Mouse (Mus musculus) stomach, embryonic 14.5 days (tissue): ENCODE measurements around the gene Map3k21. TPM values are rescaled to one million over a fixed set of nuclear protein-coding genes. Genes with fewer than 3 reads are reported as not detected.
A peak's percentile ranks its signal among the peaks of the same experiment; 100 is the strongest.

ENCODE experiments used
- ATAC-seq: fragments of 200-750 bp; cut with Nextera tagmentation; 2 replicates; pipeline ENCODE4 v1.8.0; 2017; ENCODE audit warnings: low read depth, moderate TSS enrichment; ENCODE audit not compliant: insufficient number of reproducible peaks, insufficient read depth, low FRiP score
- H3K27ac ChIP-seq: fragments of 300-500 bp; sonication (generic); 2 replicates; pipeline ENCODE4 v1.5.1; 2014; ENCODE audit warnings: mild to moderate bottlenecking, low read length, moderate library complexity, mixed read lengths
- H3K27me3 ChIP-seq: fragments of 300-500 bp; sonication (generic); 2 replicates; pipeline ENCODE4 v1.6.1; 2014; ENCODE audit warnings: low read length, control low read depth, mixed read lengths; ENCODE audit not compliant: control insufficient read depth, insufficient read depth
- H3K36me3 ChIP-seq: fragments of 300-500 bp; sonication (generic); 2 replicates; pipeline ENCODE4 v1.6.1; 2014; ENCODE audit warnings: mild to moderate bottlenecking, control low read depth, low read length, moderate library complexity, mixed read lengths; ENCODE audit not compliant: control insufficient read depth, insufficient read depth
- H3K4me1 ChIP-seq: fragments of 300-500 bp; sonication (generic); 2 replicates; pipeline ENCODE4 v1.6.1; 2014; ENCODE audit warnings: low read length, control low read depth, mixed read lengths; ENCODE audit not compliant: control insufficient read depth, insufficient read depth
- H3K4me2 ChIP-seq: fragments of 300-500 bp; sonication (generic); replicated peaks from 2 replicates; pipeline ENCODE4 v1.6.1; 2014; ENCODE audit warnings: low read depth, low read length, control low read depth
- H3K4me3 ChIP-seq: fragments of 300-500 bp; sonication (generic); 2 replicates; pipeline ENCODE4 v1.5.1; 2014; ENCODE audit warnings: low read depth, low read length, control low read depth
- H3K9ac ChIP-seq: fragments of 300-500 bp; sonication (generic); replicated peaks from 2 replicates; pipeline ENCODE4 v1.6.1; 2014; ENCODE audit warnings: low read depth, mild to moderate bottlenecking, control low read depth, low read length, moderate library complexity, mixed read lengths
- H3K9me3 ChIP-seq: fragments of 300-500 bp; sonication (generic); 2 replicates; pipeline ENCODE4 v1.6.1; 2016; ENCODE audit warnings: low read depth, low read length, control low read depth; ENCODE audit not compliant: control insufficient read depth
- WGBS: fragments of 180-500 bp; shearing (Covaris S2); extraction: QIAGEN DNeasy Blood & Tissue Kit; methylation state at CpG from one replicate; pipeline ENCODE4 v1.1.7; 2014; 5-methylcytosine and 5-hydroxymethylcytosine counted together
- polyA plus RNA-seq: library from polyadenylated mRNA; unstranded; fragments of >200 nt; fragmentation: Nextera tagmentation; extraction: Ambion mirVana; gene quantifications from 2 replicates; pipeline ENCODE4 v1.2.1, GENCODE M21; 2014

Gene Map3k21
- polyA plus RNA-seq, 1 experiment from 2014 or later: 1.0 TPM

DNA sequence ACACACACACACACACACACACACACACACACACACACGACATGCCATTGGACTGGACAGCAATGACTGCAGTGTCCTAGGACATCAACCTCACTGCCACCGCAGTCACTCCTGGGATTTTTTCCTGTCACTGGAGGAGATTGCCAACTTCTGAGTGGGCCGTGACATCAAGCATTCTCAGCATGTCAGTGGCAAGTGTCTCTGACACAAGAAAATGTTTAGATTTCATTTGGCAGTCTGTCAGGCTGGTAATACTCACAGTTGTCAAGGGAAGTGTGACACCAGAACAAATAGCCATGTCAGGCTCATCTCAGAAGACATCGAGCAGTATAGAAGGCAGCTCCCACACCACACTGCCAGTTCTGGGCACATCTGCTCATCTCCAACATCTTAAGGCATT lies 29.8 kb upstream of the Map3k21 start:
- no peak for ATAC-seq
- no peak overlapping the region for H3K4me3 ChIP-seq
- no peak overlapping the region for H3K4me2 ChIP-seq
- H3K36me3 ChIP-seq: no peaks in the 10 kb centered on the region
- WGBS: 82% methylated on average over 4 of the region's 4 CpGs
- no peak overlapping the region for H3K9ac ChIP-seq
- no peaks in the 10 kb centered on the region for H3K27me3 ChIP-seq
- H3K9me3 ChIP-seq: no peaks in the 10 kb centered on the region
- no peaks in the 10 kb centered on the region; the same call in 1 of the 2 replicates for H3K4me1 ChIP-seq
- no peak overlapping the region for H3K27ac ChIP-seq

- no peaks in the 10 kb centered on the region for H3K4me1 ChIP-seq
- H3K27me3 ChIP-seq: no peaks in the 10 kb centered on the region
- H3K9ac ChIP-seq: no peak overlapping the region
- H3K4me3 ChIP-seq: no peak overlapping the region
- H3K9me3 ChIP-seq: no peaks in the 10 kb centered on the region
- H3K27ac ChIP-seq: no peak overlapping the region
- WGBS: 86% methylated on average over 9 of the region's 9 CpGs
- no peak for ATAC-seq
- H3K36me3 ChIP-seq: no peaks in the 10 kb centered on the region
- H3K4me2 ChIP-seq: no peak overlapping the region
These were observed 22.7 kb upstream of the Map3k21 start for GRCm38 (mm10) chr8:125887549-125887948.

DNA sequence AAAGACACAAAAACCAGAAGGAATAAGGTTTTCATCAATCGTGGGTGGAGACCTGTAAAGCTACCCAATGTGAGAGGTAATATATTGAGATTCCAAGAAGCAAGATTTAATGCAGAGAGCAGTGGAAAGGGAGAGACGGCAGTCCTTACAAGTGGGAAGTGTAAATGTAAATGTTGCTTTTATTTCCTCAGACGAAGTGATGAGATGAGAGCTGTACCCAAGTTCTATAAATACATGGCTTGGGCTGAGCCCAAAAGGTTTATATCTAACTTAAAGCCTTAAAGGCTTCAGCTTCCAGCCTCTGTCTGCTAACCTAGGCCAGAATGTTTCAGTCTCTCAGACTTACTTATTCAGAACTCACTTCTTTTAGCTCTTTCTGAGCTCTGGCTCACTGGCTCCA lies 20.3 kb upstream of the Map3k21 start:
- Histone ChIP-seq H3K36me3 (no peaks in the 10 kb centered on the region), H3K4me3 (no peak overlapping the region), H3K9ac (no peak overlapping the region), H3K4me1 (no peaks in the 10 kb centered on the region), H3K4me2 (no peak overlapping the region), H3K27ac (no peak overlapping the region), H3K9me3 (no peaks in the 10 kb centered on the region), H3K27me3 (no peaks in the 10 kb centered on the region)
- no peak for ATAC-seq
- WGBS: 64% methylated on average over 3 of the region's 3 CpGs

GRCm38 (mm10) chr8:125897388-125897787 lies 12.9 kb upstream of the Map3k21 start:
- Histone ChIP-seq H3K4me2 (no peak overlapping the region), H3K4me3 (no peak overlapping the region), H3K36me3 (no peaks in the 10 kb centered on the region), H3K9me3 (no peaks in the 10 kb centered on the region), H3K4me1 (no peaks in the 10 kb centered on the region), H3K9ac (no peak overlapping the region), H3K27me3 (peaks cover 10% of the 10 kb centered on the region; the same call in 1 of the 2 replicates), H3K27ac (no peak overlapping the region)
- WGBS: 63% methylated on average over 11 of the region's 11 CpGs
- no peak for ATAC-seq

GRCm38 (mm10) chr8:125897868-125898788 lies 12.1 kb upstream of the Map3k21 start, which contains the start of gene Pcnx2:
TSS of gene Pcnx2 (minus strand) at chr8:125898317.
- H3K4me1 ChIP-seq: no peaks in the 10 kb centered on the region
- 7% methylated on average over 40 of the region's 44 CpGs for WGBS
- peaks cover 10% of the 10 kb centered on the region; the same call in 1 of the 2 replicates for H3K27me3 ChIP-seq
- peak within 1 kb of the TSS; percentile 33 for H3K4me2 ChIP-seq
- no peaks in the 10 kb centered on the region for H3K9me3 ChIP-seq
- H3K4me3 ChIP-seq: peak within 1 kb of the TSS; percentile 21
- no peak within 1 kb of the TSS for H3K27ac ChIP-seq
- H3K9ac ChIP-seq: no peak within 1 kb of the TSS
- 0 out of 2 replicates have a peak, but pooled peaks have one; percentile 67 for ATAC-seq
- H3K36me3 ChIP-seq: no peaks in the 10 kb centered on the region

GRCm38 (mm10) chr8:125898899-125899298 lies 11.4 kb upstream of the Map3k21 start:
- Histone ChIP-seq H3K4me3 (no peak overlapping the region), H3K36me3 (no peaks in the 10 kb centered on the region), H3K4me1 (no peaks in the 10 kb centered on the region), H3K27me3 (peaks cover 10% of the 10 kb centered on the region; the same call in 1 of the 2 replicates), H3K9me3 (no peaks in the 10 kb centered on the region), H3K4me2 (no peak overlapping the region), H3K27ac (no peak overlapping the region), H3K9ac (no peak overlapping the region)
- WGBS: 2% methylated on average over 6 of the region's 6 CpGs
- ATAC-seq: no peak

DNA sequence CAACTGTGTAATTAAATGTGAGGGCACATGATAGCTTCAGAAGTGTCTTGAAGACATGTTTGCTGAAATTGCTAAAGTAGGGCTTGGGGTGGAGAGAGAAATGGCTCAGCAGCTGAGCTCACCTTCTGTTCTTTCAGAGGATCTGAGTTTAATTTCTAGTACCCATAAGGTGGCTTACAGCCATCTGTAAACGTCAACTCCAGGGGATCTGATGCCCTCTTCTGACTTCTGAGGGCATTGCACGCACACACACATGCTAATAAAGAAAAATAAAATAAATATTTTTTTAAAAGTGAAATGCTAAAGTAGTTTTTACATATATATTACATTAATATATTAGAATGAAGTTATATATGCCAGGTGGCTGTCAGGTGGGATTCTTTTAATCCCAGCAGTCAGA lies 9.1 kb upstream of the Map3k21 start:
- Histone ChIP-seq H3K27ac (no peak overlapping the region), H3K27me3 (peaks cover 10% of the 10 kb centered on the region; the same call in 1 of the 2 replicates), H3K9ac (no peak overlapping the region), H3K4me3 (no peak overlapping the region), H3K36me3 (no peaks in the 10 kb centered on the region), H3K4me2 (no peak overlapping the region), H3K9me3 (no peaks in the 10 kb centered on the region), H3K4me1 (no peaks in the 10 kb centered on the region)
- 30% methylated on average over 2 of the region's 2 CpGs for WGBS
- ATAC-seq: no peak

GRCm38 (mm10) chr8:125902521-125902920 lies 7.7 kb upstream of the Map3k21 start:
- Histone ChIP-seq H3K4me3 (no peak overlapping the region), H3K9ac (no peak overlapping the region), H3K9me3 (no peaks in the 10 kb centered on the region), H3K4me1 (no peaks in the 10 kb centered on the region), H3K27ac (no peak overlapping the region), H3K4me2 (no peak overlapping the region), H3K36me3 (no peaks in the 10 kb centered on the region), H3K27me3 (peaks cover 5% of the 10 kb centered on the region; the same call in 1 of the 2 replicates)
- no peak for ATAC-seq
- 36% methylated on average over 3 of the region's 3 CpGs for WGBS
